10 mouse cellular contexts compared by ENCODE assay signal in the genomic region with DNA sequence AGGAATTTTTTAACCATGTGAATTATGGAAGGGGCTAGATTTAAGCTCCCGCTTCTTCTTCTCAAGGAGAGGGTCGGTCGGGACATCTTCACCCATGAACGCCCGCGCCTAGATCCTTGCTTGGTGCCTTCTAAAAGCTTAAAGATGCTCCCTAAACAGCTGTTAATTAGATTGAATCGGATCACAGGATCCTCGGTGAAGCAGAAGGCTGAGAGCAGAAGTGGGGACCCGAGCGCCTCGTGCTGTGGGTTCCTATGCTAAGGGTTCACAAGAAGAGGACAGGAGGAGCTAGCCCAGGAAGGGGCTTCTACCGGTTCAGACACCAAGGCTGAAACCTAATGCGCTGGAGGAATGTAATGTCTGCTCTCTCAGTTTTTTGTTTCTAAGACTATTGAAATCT. TPM values are rescaled to one million over a fixed set of nuclear protein-coding genes. Genes with fewer than 3 reads are reported as not detected.
DNase-seq lines count a peak whose midpoint lies in the region; ATAC-seq and TF ChIP-seq lines count a peak whose summit lies in the region.
"Had no signal": no experiment of that assay in that cellular context is flagged by ENCODE, and none has a peak within 500 bp of the region (broad histone marks: within the 10 kb centered on the region; RNA-seq: fewer than 3 reads in every experiment).

No protein-coding gene starts in this region.

- no peak overlapping the region; the same call in 1 of the 2 replicates for H3K4me2 ChIP-seq in lung, postnatal 0 days (replicated peaks; ENCODE audit: low read depth, low read length)
- peak overlapping the region; percentile 98 for H3K4me2 ChIP-seq in limb, embryonic 13.5 days (replicated peaks)
- peak overlapping the region; percentile 97 for H3K4me2 ChIP-seq in stomach, postnatal 0 days (replicated peaks; ENCODE audit: low read depth)

- H3K36me3 ChIP-seq in heart, embryonic 10.5 days = no peaks in the 10 kb centered on the region
- H3K36me3 ChIP-seq in lung, postnatal 0 days (ENCODE audit: insufficient read depth, low read length) = no peaks in the 10 kb centered on the region
- H3K36me3 ChIP-seq in limb, embryonic 13.5 days = no peaks in the 10 kb centered on the region
- no peaks in the 10 kb centered on the region for H3K36me3 ChIP-seq in stomach, postnatal 0 days (ENCODE audit: control insufficient read depth, insufficient read depth, low read length)

- H3K27me3 ChIP-seq in heart, embryonic 10.5 days (ENCODE audit: insufficient read depth, poor library complexity, severe bottlenecking) = peaks cover 59% of the 10 kb centered on the region
- H3K27me3 ChIP-seq in lung, postnatal 0 days (replicated peaks; ENCODE audit: insufficient read depth, low read length) = peaks cover 25% of the 10 kb centered on the region
- peaks cover 68% of the 10 kb centered on the region for H3K27me3 ChIP-seq in limb, embryonic 13.5 days
- peaks cover 3% of the 10 kb centered on the region; the same call in 1 of the 2 replicates for H3K27me3 ChIP-seq in stomach, postnatal 0 days (ENCODE audit: control insufficient read depth, insufficient read depth, low read length)

- H3K9ac ChIP-seq in lung, postnatal 0 days (replicated peaks; ENCODE audit: low read depth) = no peak overlapping the region
- peak overlapping the region; percentile 63; the same call in 1 of the 2 replicates for H3K9ac ChIP-seq in limb, embryonic 13.5 days
- no peak overlapping the region for H3K9ac ChIP-seq in stomach, postnatal 0 days (ENCODE audit: low read length)

- no peaks in the 10 kb centered on the region for H3K9me3 ChIP-seq in heart, embryonic 10.5 days
- no peaks in the 10 kb centered on the region for H3K9me3 ChIP-seq in lung, postnatal 0 days (ENCODE audit: low read length)
- H3K9me3 ChIP-seq in limb, embryonic 13.5 days = 0 out of 2 replicates have a peak, but pooled peaks cover 2% of the 10 kb centered on the region
- H3K9me3 ChIP-seq in stomach, postnatal 0 days (ENCODE audit: control insufficient read depth, low read length) = no peaks in the 10 kb centered on the region

- H3K27ac ChIP-seq in heart, embryonic 10.5 days = no peak overlapping the region
- no peak overlapping the region for H3K27ac ChIP-seq in lung, postnatal 0 days (ENCODE audit: low read length)
- H3K27ac ChIP-seq in limb, embryonic 13.5 days = no peak overlapping the region
- no peak overlapping the region for H3K27ac ChIP-seq in stomach, postnatal 0 days (replicated peaks)

- DNase-seq in heart, embryonic 10.5 days (ENCODE audit: low spot score) = no peak
- no peak for DNase-seq in heart, postnatal 25 days (ENCODE audit: low spot score)
- no peak for DNase-seq in lung, postnatal 0 days (ENCODE audit: low spot score)
- DNase-seq in lung, postnatal 14 days = no peak
- no peak for DNase-seq in stomach, postnatal 0 days (ENCODE audit: low spot score)
- no peak for DNase-seq in frontal cortex, postnatal 36 days (ENCODE audit: low spot score in 2 of 2)
- DNase-seq in gastrocnemius, postnatal 10 days = no peak

- TF ChIP-seq CTCF in lung, postnatal 0 days (IDR thresholded peaks at IDR 0.05) = no peak
- no peak for TF ChIP-seq CTCF in stomach, postnatal 0 days (IDR thresholded peaks at IDR 0.05; ENCODE audit: low read depth)

- intact Hi-C loops in heart, postnatal 25 days (cut with DNase I) = no loop called here

- no peak for ATAC-seq in lung, postnatal 0 days
- ATAC-seq in limb, embryonic 13.5 days (ENCODE audit: low FRiP score, low read depth) = no peak
- no peak for ATAC-seq in stomach, postnatal 0 days (ENCODE audit: low FRiP score, low TSS enrichment)

- H3K4me1 ChIP-seq in heart, embryonic 10.5 days = peaks cover 11% of the 10 kb centered on the region
- peaks cover 2% of the 10 kb centered on the region; the same call in 1 of the 2 replicates for H3K4me1 ChIP-seq in lung, postnatal 0 days (ENCODE audit: insufficient read depth, low read depth, low read length)
- peaks cover 16% of the 10 kb centered on the region for H3K4me1 ChIP-seq in limb, embryonic 13.5 days
- H3K4me1 ChIP-seq in stomach, postnatal 0 days (replicated peaks; ENCODE audit: control insufficient read depth, insufficient read depth) = no peaks in the 10 kb centered on the region; the same call in 1 of the 2 replicates

- TF ChIP-seq EP300 in lung, postnatal 0 days (IDR thresholded peaks at IDR 0.05) = no peak
- no peak for TF ChIP-seq EP300 in stomach, postnatal 0 days (optimal IDR thresholded peaks at IDR 0.05)

- 11% methylated on average over 13 of the region's 13 CpGs for whole genome bisulfite sequencing in heart, embryonic 10.5 days
- WGBS in lung, postnatal 0 days = 13% methylated on average over 13 of the region's 13 CpGs
- 11% methylated on average over 13 of the region's 13 CpGs for WGBS in limb, embryonic 13.5 days
- WGBS in stomach, postnatal 0 days = 29% methylated on average over 13 of the region's 13 CpGs

- peak overlapping the region; percentile 72 for H3K4me3 ChIP-seq in heart, embryonic 10.5 days
- H3K4me3 ChIP-seq in lung, postnatal 0 days (ENCODE audit: low read depth, low read length) = peak overlapping the region; percentile 52; the same call in 1 of the 2 replicates
- H3K4me3 ChIP-seq in limb, embryonic 13.5 days = peak overlapping the region; percentile 61
- no peak overlapping the region for H3K4me3 ChIP-seq in stomach, postnatal 0 days (ENCODE audit: low read depth, low read length)
- H3K4me3 ChIP-seq: myocyte had no signal

RNA-seq across cellular contexts. Expression of a gene that starts 0.5 kb away (rescaled TPM):
- 0.68 and 0.85 TPM in 2 replicates for polyA plus RNA-seq in heart, embryonic 10.5 days (2016; fragmentation: Nextera tagmentation; extraction: Ambion mirVana)
- under 1 TPM; 0.20 to 0.29 TPM for total RNA-seq in heart, postnatal 25 days (2021)
- polyA plus RNA-seq in lung, postnatal 0 days (2015; fragmentation: Nextera tagmentation; extraction: Ambion mirVana) = 0.33 and 0.45 TPM in 2 replicates
- 1.2 and 1.3 TPM in 2 replicates for polyA plus RNA-seq in limb, embryonic 13.5 days (2015; fragmentation: Nextera tagmentation; extraction: Ambion mirVana)
- 0.39 and 0.56 TPM in 2 replicates for polyA plus RNA-seq in stomach, postnatal 0 days (2015; fragmentation: Nextera tagmentation; extraction: Ambion mirVana)
- total RNA-seq in gastrocnemius, postnatal 10 days (2021) = 1 to 10 TPM in 1 of 2 experiments, under 1 TPM in 1; 0.61 to 1.7 TPM
- polyA plus RNA-seq: C2C12 had no signal
